Comparison of ENCODE assay signal across 10 mouse cellular contexts in genomic region chr1:131380254-131380653, GRCm38 (mm10).
DNase-seq lines count a peak whose midpoint lies in the region; ATAC-seq lines count a peak whose summit lies in the region.
"Had no signal": no experiment of that assay in that cellular context is flagged by ENCODE, and none has a peak within 500 bp of the region (broad histone marks: within the 10 kb centered on the region; RNA-seq: fewer than 3 reads in every experiment).

No protein-coding gene starts in this region.

- DNase-seq in embryonic facial prominence, embryonic 11.5 days (ENCODE audit: low spot score), result peak; percentile 26
- DNase-seq in embryonic facial prominence, embryonic 10.5 days (ENCODE audit: low spot score), result no peak
- no peak for DNase-seq in kidney, adult 18-20 months
- peak; percentile 7 for DNase-seq in right cerebral cortex, postnatal 4 days
- DNase-seq in right cerebral cortex, postnatal 36 days (ENCODE audit: low spot score in 2 of 2), result no peak
- no peak for DNase-seq in spleen, postnatal 36 days (ENCODE audit: low spot score in 2 of 2)
- DNase-seq: gastrocnemius, adult 2 months; thymus, postnatal 36 days had no signal

- no peaks in the 10 kb centered on the region for H3K27me3 ChIP-seq in embryonic facial prominence, embryonic 11.5 days (ENCODE audit: control insufficient read depth, insufficient read depth, low read length)
- H3K27me3 ChIP-seq in embryonic facial prominence, embryonic 10.5 days (replicated peaks; ENCODE audit: low read depth, poor library complexity, severe bottlenecking), result no peaks in the 10 kb centered on the region
- no peaks in the 10 kb centered on the region for H3K27me3 ChIP-seq in kidney, embryonic 14.5 days (ENCODE audit: control insufficient read depth, insufficient read depth, low read length)

- no peak overlapping the region for H3K4me2 ChIP-seq in embryonic facial prominence, embryonic 11.5 days (ENCODE audit: low read depth, low read length)
- H3K4me2 ChIP-seq in kidney, embryonic 14.5 days (replicated peaks; ENCODE audit: low read depth, low read length), result no peak overlapping the region

- H3K36me3 ChIP-seq in embryonic facial prominence, embryonic 11.5 days (replicated peaks; ENCODE audit: control insufficient read depth, insufficient read depth, low read depth, low read length), result no peaks in the 10 kb centered on the region
- H3K36me3 ChIP-seq in embryonic facial prominence, embryonic 10.5 days (replicated peaks), result peaks cover 10% of the 10 kb centered on the region
- no peaks in the 10 kb centered on the region for H3K36me3 ChIP-seq in kidney, embryonic 14.5 days (ENCODE audit: control insufficient read depth, insufficient read depth, low read length)

- ATAC-seq in embryonic facial prominence, embryonic 11.5 days (replicated peaks; ENCODE audit: insufficient number of reproducible peaks, low FRiP score, low TSS enrichment, low read depth), result no peak
- peak; percentile 60; the same call in 1 of the 2 replicates for ATAC-seq in kidney, embryonic 14.5 days (ENCODE audit: low FRiP score, low TSS enrichment)
- ATAC-seq in frontal cortex, adult (ENCODE audit: low TSS enrichment), result no peak

- H3K9ac ChIP-seq in embryonic facial prominence, embryonic 11.5 days (replicated peaks; ENCODE audit: low read length), result no peak overlapping the region
- H3K9ac ChIP-seq in kidney, embryonic 14.5 days (ENCODE audit: low read depth, low read length), result no peak overlapping the region

- no peak overlapping the region for H3K27ac ChIP-seq in embryonic facial prominence, embryonic 11.5 days (replicated peaks; ENCODE audit: low read depth, low read length)
- H3K27ac ChIP-seq in embryonic facial prominence, embryonic 10.5 days (replicated peaks), result no peak overlapping the region
- H3K27ac ChIP-seq in kidney, embryonic 14.5 days (ENCODE audit: low read depth, low read length), result no peak overlapping the region
- H3K27ac ChIP-seq: gastrocnemius, adult 2 months had no signal

- no peaks in the 10 kb centered on the region for H3K9me3 ChIP-seq in embryonic facial prominence, embryonic 11.5 days (replicated peaks; ENCODE audit: control insufficient read depth, low read length)
- H3K9me3 ChIP-seq in embryonic facial prominence, embryonic 10.5 days, result peaks cover 6% of the 10 kb centered on the region; the same call in 1 of the 2 replicates
- H3K9me3 ChIP-seq in kidney, embryonic 14.5 days (ENCODE audit: control insufficient read depth, low read length), result 0 out of 2 replicates have a peak, but pooled peaks cover 3% of the 10 kb centered on the region

- no peaks in the 10 kb centered on the region for H3K4me1 ChIP-seq in embryonic facial prominence, embryonic 11.5 days (ENCODE audit: control insufficient read depth, insufficient read depth, low read length)
- peaks cover 15% of the 10 kb centered on the region for H3K4me1 ChIP-seq in embryonic facial prominence, embryonic 10.5 days
- H3K4me1 ChIP-seq in kidney, embryonic 14.5 days (ENCODE audit: control insufficient read depth, insufficient read depth, low read length), result peaks cover 15% of the 10 kb centered on the region

- WGBS in embryonic facial prominence, embryonic 11.5 days, result 50% methylated on average over 1 of the region's 1 CpGs
- WGBS in embryonic facial prominence, embryonic 10.5 days, result 55% methylated on average over 1 of the region's 1 CpGs
- WGBS in kidney, embryonic 14.5 days, result 6% methylated on average over 1 of the region's 1 CpGs

- no peak overlapping the region for H3K4me3 ChIP-seq in embryonic facial prominence, embryonic 11.5 days (ENCODE audit: low read depth, low read length)
- H3K4me3 ChIP-seq in embryonic facial prominence, embryonic 10.5 days, result no peak overlapping the region
- no peak overlapping the region for H3K4me3 ChIP-seq in kidney, embryonic 14.5 days (ENCODE audit: low read length)
- H3K4me3 ChIP-seq: gastrocnemius, adult 2 months had no signal

Comparison
In these comparisons a context has a peak if more than half of its experiments do, and no peak if none do; other contexts are left out.
1. DNase-seq: peak in embryonic facial prominence, embryonic 11.5 days (single experiment) and right cerebral cortex, postnatal 4 days (single experiment); none in embryonic facial prominence, embryonic 10.5 days (single experiment), kidney, adult 18-20 months (single experiment), right cerebral cortex, postnatal 36 days (0 of 2) and spleen, postnatal 36 days (0 of 2).